7 mouse cellular contexts compared by ENCODE assay signal in the genomic region with DNA sequence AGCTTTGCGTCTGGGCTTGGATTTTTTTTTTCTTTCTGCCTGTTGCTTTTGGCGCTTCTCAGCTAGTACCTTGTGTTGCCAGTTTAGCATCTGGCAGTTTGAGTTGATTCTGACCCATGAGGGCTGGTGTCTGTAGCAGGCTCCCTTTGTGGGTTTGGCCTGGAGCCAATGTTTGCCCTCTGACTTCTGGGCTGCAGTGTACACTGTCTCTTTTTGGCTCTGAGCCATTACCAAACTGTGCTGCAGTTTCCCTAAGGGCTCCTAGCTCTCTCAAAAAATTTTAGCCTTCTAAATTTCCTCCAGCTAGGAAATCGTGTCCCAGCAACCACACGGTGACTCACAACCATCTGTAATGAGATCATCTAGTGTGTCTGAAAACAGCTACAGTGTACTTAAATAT. TPM values are rescaled to one million over a fixed set of nuclear protein-coding genes. Genes with fewer than 3 reads are reported as not detected.
DNase-seq lines count a peak whose midpoint lies in the region; ATAC-seq and TF ChIP-seq lines count a peak whose summit lies in the region.

No protein-coding gene starts in this region.

- H3K36me3 ChIP-seq in hindbrain, embryonic 14.5 days (replicated peaks; ENCODE audit: control insufficient read depth, insufficient read depth), result no peaks in the 10 kb centered on the region
- peaks cover 2% of the 10 kb centered on the region; the same call in 1 of the 2 replicates for H3K36me3 ChIP-seq in spleen, adult 2 months (ENCODE audit: control insufficient read depth, insufficient read depth, low read length)

- POLR2A ChIA-PET in Patski (lab: Charles Lee), result interaction anchor here (0.6 to 0.7 kb wide), 2 partner anchors 16 to 126 kb away, joined by 3 read pairs; no protein-coding TSS in a partner anchor

- no peak overlapping the region for H3K9ac ChIP-seq in hindbrain, embryonic 14.5 days

- CTCF ChIA-PET in Patski (lab: Charles Lee), result no interaction called here

- no peak for TF ChIP-seq POLR2A in brain, embryonic 14.5 days (IDR thresholded peaks at IDR 0.05; ENCODE audit: borderline replicate concordance, extremely low read depth, insufficient read depth, insufficient read length, poor library complexity, severe bottlenecking)
- TF ChIP-seq POLR2A in spleen, adult 2 months (IDR thresholded peaks at IDR 0.05; ENCODE audit: low read depth, low read length), result no peak

- no peaks in the 10 kb centered on the region for H3K4me1 ChIP-seq in hindbrain, embryonic 14.5 days (replicated peaks; ENCODE audit: control insufficient read depth, insufficient read depth, low read length)
- no peaks in the 10 kb centered on the region for H3K4me1 ChIP-seq in spleen, adult 2 months (ENCODE audit: control insufficient read depth, insufficient read depth, insufficient read length)

- WGBS in hindbrain, embryonic 14.5 days, result 31% methylated on average over 4 of the region's 4 CpGs
- 19% methylated on average over 4 of the region's 4 CpGs for WGBS in spleen, adult 2 months

- no peak overlapping the region for H3K27ac ChIP-seq in hindbrain, embryonic 14.5 days
- no peak overlapping the region for H3K27ac ChIP-seq in spleen, adult 2 months (ENCODE audit: insufficient read depth, low read length)

- in situ Hi-C loops in Patski (cut with MboI; ENCODE audit: low pct_unique_long_range_greater_than_20kb), result no loop called here

- ATAC-seq in Patski, result peak; percentile 98
- ATAC-seq in hindbrain, embryonic 14.5 days (ENCODE audit: low FRiP score), result peak; percentile 97
- peak; percentile 93 for ATAC-seq in megakaryocyte progenitor cell, adult 5-6 weeks (replicated peaks; ENCODE audit: poor library complexity)

- DNase-seq in Patski (ENCODE audit: low read depth, low spot score), result peak; percentile 97
- DNase-seq in brain, embryonic 14.5 days (ENCODE audit: low read depth), result peak; percentile 88
- DNase-seq in frontal cortex, adult 2 months (ENCODE audit: extremely low spot score in 1 of 2, low spot score in 1 of 2), result peak; percentile 12 to 48
- DNase-seq in hindbrain, embryonic 14.5 days (ENCODE audit: low spot score), result peak; percentile 77
- DNase-seq in left cerebral cortex, adult 9 months (ENCODE audit: low spot score in 2 of 2), result peak; percentile 15 to 49
- peak; percentile 5 to 32 for DNase-seq in spleen, adult 2 months (ENCODE audit: low read depth in 1 of 2, low spot score in 2 of 2)

- no peak overlapping the region for H3K4me3 ChIP-seq in hindbrain, embryonic 14.5 days (replicated peaks; ENCODE audit: low read length)
- H3K4me3 ChIP-seq in spleen, adult 2 months (ENCODE audit: extremely low read depth, insufficient read depth, insufficient read length), result no peak overlapping the region

- no peak overlapping the region for H3K4me2 ChIP-seq in hindbrain, embryonic 14.5 days (replicated peaks)

- no peaks in the 10 kb centered on the region for H3K9me3 ChIP-seq in hindbrain, embryonic 14.5 days (ENCODE audit: control insufficient read depth, low read length)

- no peak for TF ChIP-seq CTCF in Patski (IDR thresholded peaks at IDR 0.05)
- no peak for TF ChIP-seq CTCF in brain, embryonic 14.5 days (IDR thresholded peaks at IDR 0.05; ENCODE audit: borderline replicate concordance, extremely low read depth, insufficient read depth, insufficient read length)
- TF ChIP-seq CTCF in spleen, adult 2 months (IDR thresholded peaks at IDR 0.05; ENCODE audit: extremely low read depth, insufficient read depth, insufficient read length, insufficient replicate concordance), result no peak

- no peaks in the 10 kb centered on the region for H3K27me3 ChIP-seq in Patski
- H3K27me3 ChIP-seq in hindbrain, embryonic 14.5 days (ENCODE audit: control insufficient read depth, insufficient read depth, low read length), result no peaks in the 10 kb centered on the region
- no peaks in the 10 kb centered on the region for H3K27me3 ChIP-seq in spleen, adult 2 months (ENCODE audit: control insufficient read depth, insufficient read depth, low read length)

RNA-seq across cellular contexts. Expression of gene Pyurf, which starts 50.1 kb away (rescaled TPM):
- 26.0 TPM for polyA plus RNA-seq in Patski (2021)
- polyA plus RNA-seq in brain, embryonic 14.5 days (2012; rRNA removed), result 10.0 and 10.2 TPM in 2 replicates
- polyA plus RNA-seq in frontal cortex, adult 2 months (2012; rRNA removed), result 18.4 and 20.3 TPM in 2 replicates
- 19.2 and 20.0 TPM in 2 replicates for polyA plus RNA-seq in hindbrain, embryonic 14.5 days (2014; fragmentation: Nextera tagmentation; extraction: Ambion mirVana)
- 7.3 and 8.8 TPM in 2 replicates for total RNA-seq in megakaryocyte progenitor cell, adult 5-6 weeks (2015)
- 13.1 and 15.8 TPM in 2 replicates for total RNA-seq in megakaryocyte progenitor cell, adult 5-6 weeks (2017)
- 4.0 and 6.8 TPM in 2 replicates for polyA plus RNA-seq in spleen, adult 2 months (2012; rRNA removed)

Comparison
In these comparisons a context has a peak if more than half of its experiments do, and no peak if none do; other contexts are left out.
1. DNase-seq: peak in every context shown above with its lines; median percentile 97 in Patski; 88 in brain, embryonic 14.5 days; 77 in hindbrain, embryonic 14.5 days; 32 in left cerebral cortex, adult 9 months; 30 in frontal cortex, adult 2 months; 18 in spleen, adult 2 months.